16 mouse cellular contexts compared by ENCODE assay signal in genomic region chr11:106777395-106777794, GRCm38 (mm10). TPM values are rescaled to one million over a fixed set of nuclear protein-coding genes. Genes with fewer than 3 reads are reported as not detected.
DNase-seq lines count a peak whose midpoint lies in the region; ATAC-seq lines count a peak whose summit lies in the region.
"Had no signal": no experiment of that assay in that cellular context is flagged by ENCODE, and none has a peak within 500 bp of the region (broad histone marks: within the 10 kb centered on the region; RNA-seq: fewer than 3 reads in every experiment).

No protein-coding gene starts in this region.

- H3K36me3 ChIP-seq in splenic B cell, adult 2 months (ENCODE audit: control insufficient read depth, insufficient read depth, low read length, poor library complexity, severe bottlenecking): peaks cover 45% of the 10 kb centered on the region
- H3K36me3 ChIP-seq in midbrain, embryonic 14.5 days (ENCODE audit: control insufficient read depth, insufficient read depth, low read length): peaks cover 62% of the 10 kb centered on the region

- intact Hi-C loops in left cerebral cortex, postnatal 36 days (cut with DNase I): no loop called here

- no peak overlapping the region for H3K9ac ChIP-seq in midbrain, embryonic 14.5 days (replicated peaks; ENCODE audit: low read length)
- H3K9ac ChIP-seq: embryonic facial prominence, embryonic 12.5 days; neural tube, embryonic 15.5 days had no signal

- no peak overlapping the region for H3K4me3 ChIP-seq in midbrain, embryonic 14.5 days (replicated peaks; ENCODE audit: low read depth, low read length)
- H3K4me3 ChIP-seq: embryonic facial prominence, embryonic 12.5 days; neural tube, embryonic 15.5 days had no signal

- 97% methylated on average over 3 of the region's 3 CpGs for WGBS in midbrain, embryonic 14.5 days

- no peak overlapping the region for H3K27ac ChIP-seq in midbrain, embryonic 14.5 days (replicated peaks; ENCODE audit: low read depth, low read length)
- H3K27ac ChIP-seq: embryonic facial prominence, embryonic 12.5 days; neural tube, embryonic 15.5 days had no signal

- H3K4me2 ChIP-seq in midbrain, embryonic 14.5 days (ENCODE audit: low read length): no peak overlapping the region
- H3K4me2 ChIP-seq: embryonic facial prominence, embryonic 12.5 days had no signal

- H3K9me3 ChIP-seq in midbrain, embryonic 14.5 days (ENCODE audit: control insufficient read depth, low read length): no peaks in the 10 kb centered on the region
- H3K9me3 ChIP-seq: embryonic facial prominence, embryonic 12.5 days; G1E; neural tube, embryonic 15.5 days had no signal

- no peaks in the 10 kb centered on the region for H3K4me1 ChIP-seq in midbrain, embryonic 14.5 days (ENCODE audit: control insufficient read depth, insufficient read depth, low read length)
- H3K4me1 ChIP-seq: embryonic facial prominence, embryonic 12.5 days had no signal

- DNase-seq in kidney, adult 8-10 months: peak; percentile 37 to 58
- DNase-seq in kidney, postnatal 10 days: no peak
- peak; percentile 61 for DNase-seq in induced T-regulatory cell, adult 2 months (ENCODE audit: low read depth)
- DNase-seq in kidney, postnatal 36 days: peak; percentile 41 to 63
- peak; percentile 21 for DNase-seq in splenic B cell, adult 2 months (ENCODE audit: low read depth, low spot score)
- no peak for DNase-seq in midbrain, embryonic 14.5 days
- DNase-seq in left cerebral cortex, postnatal 36 days (ENCODE audit: low spot score in 2 of 2): no peak
- DNase-seq: cerebellum, adult 8-10 months; gastrocnemius, postnatal 25 days had no signal

- no peaks in the 10 kb centered on the region for H3K27me3 ChIP-seq in splenic B cell, adult 2 months (ENCODE audit: control insufficient read depth, insufficient read depth, low read length, poor library complexity, severe bottlenecking)
- no peaks in the 10 kb centered on the region for H3K27me3 ChIP-seq in midbrain, embryonic 14.5 days (ENCODE audit: control insufficient read depth, insufficient read depth, low read length)
- H3K27me3 ChIP-seq: embryonic facial prominence, embryonic 12.5 days; neural tube, embryonic 15.5 days had no signal

- ATAC-seq in midbrain, embryonic 14.5 days (ENCODE audit: low FRiP score, low TSS enrichment): no peak
- ATAC-seq: activated CD4-positive, CD25-positive, alpha-beta regulatory T cell, adult 4 months; forebrain, embryonic 14.5 days; hindbrain, embryonic 16.5 days had no signal

RNA-seq across cellular contexts. Expression of gene Polg2, which starts 1.9 kb away (rescaled TPM):
- 9.4 and 9.5 TPM in 2 replicates for polyA plus RNA-seq in midbrain, embryonic 14.5 days (2014; fragmentation: Nextera tagmentation; extraction: Ambion mirVana)
- total RNA-seq in left cerebral cortex, postnatal 36 days (2021): 1 to 10 TPM; 3.0 to 3.2 TPM

RNA-seq across cellular contexts. Expression of gene Ddx5, which starts 11.6 kb away (rescaled TPM):
- polyA plus RNA-seq in midbrain, embryonic 14.5 days (2014; fragmentation: Nextera tagmentation; extraction: Ambion mirVana): 470 and 537 TPM in 2 replicates
- total RNA-seq in left cerebral cortex, postnatal 36 days (2021): 100 to 1,000 TPM; 574 to 675 TPM

RNA-seq across cellular contexts. Expression of gene Cep95, which starts 11.7 kb away (rescaled TPM):
- 13.9 and 14.4 TPM in 2 replicates for polyA plus RNA-seq in midbrain, embryonic 14.5 days (2014; fragmentation: Nextera tagmentation; extraction: Ambion mirVana)
- 10 to 100 TPM in 1 of 2 experiments, 1 to 10 TPM in 1; 8.2 to 15.8 TPM for total RNA-seq in left cerebral cortex, postnatal 36 days (2021)

RNA-seq across cellular contexts. Expression of gene Milr1, which starts 26.4 kb away (rescaled TPM):
- 0.20 and 1.4 TPM in 2 replicates for polyA plus RNA-seq in midbrain, embryonic 14.5 days (2014; fragmentation: Nextera tagmentation; extraction: Ambion mirVana)
- total RNA-seq in left cerebral cortex, postnatal 36 days (2021): under 1 TPM in 1 of 2 experiments, not detected in 1; 0.25 TPM
- total RNA-seq: gastrocnemius, postnatal 25 days; layer of hippocampus, postnatal 14 days had no signal

RNA-seq across cellular contexts. Expression of gene Pecam1, which starts 27.0 kb away (rescaled TPM):
- polyA plus RNA-seq in midbrain, embryonic 14.5 days (2014; fragmentation: Nextera tagmentation; extraction: Ambion mirVana): 9.7 and 14.8 TPM in 2 replicates
- 10 to 100 TPM; 16.9 to 18.8 TPM for total RNA-seq in left cerebral cortex, postnatal 36 days (2021)
- polyA plus RNA-seq: G1E had no signal

Comparison
In these comparisons a context has a peak if more than half of its experiments do, and no peak if none do; other contexts are left out.
1. DNase-seq: peak in kidney, adult 8-10 months (2 of 2), induced T-regulatory cell, adult 2 months (single experiment), kidney, postnatal 36 days (2 of 2) and splenic B cell, adult 2 months (single experiment); none in kidney, postnatal 10 days (single experiment), midbrain, embryonic 14.5 days (single experiment) and left cerebral cortex, postnatal 36 days (0 of 2).